ENCODE assay signal across 8 mouse cellular contexts in genomic region chr13:23368583-23369420, GRCm38 (mm10). TPM values are rescaled to one million over a fixed set of nuclear protein-coding genes. Genes with fewer than 3 reads are reported as not detected.
DNase-seq lines count a peak whose midpoint lies in the region; ATAC-seq and TF ChIP-seq lines count a peak whose summit lies in the region.

Zfp322a (minus strand) TSS chr13:23369208.

- TF ChIP-seq CTCF in G1E (IDR thresholded peaks at IDR 0.05; ENCODE audit: low read depth, low read length), result no peak
- no peak for TF ChIP-seq CTCF in layer of hippocampus, adult 2 months (conservative IDR thresholded peaks at IDR 0.05)
- TF ChIP-seq CTCF in lung, embryonic 14.5 days (IDR thresholded peaks at IDR 0.05; ENCODE audit: low read depth), result no peak
- 0 out of 2 replicates have a peak, but pooled peaks have one; percentile 9 for TF ChIP-seq CTCF in olfactory bulb, adult 2 months (IDR thresholded peaks at IDR 0.05; ENCODE audit: insufficient read depth, low read depth, low read length)
- peak; percentile 44; the same call in 1 of the 2 replicates for TF ChIP-seq CTCF in thymus, adult 2 months (IDR thresholded peaks at IDR 0.05; ENCODE audit: borderline replicate concordance, control insufficient read depth, extremely low read depth, insufficient read depth, low read length, poor library complexity)

- H3K4me2 ChIP-seq in forebrain, embryonic 16.5 days (ENCODE audit: low read length), result peak within 1 kb of the TSS; percentile 66
- H3K4me2 ChIP-seq in lung, embryonic 14.5 days, result peak within 1 kb of the TSS; percentile 88

- peaks cover 32% of the 10 kb centered on the region for H3K36me3 ChIP-seq in G1E (replicated peaks)
- no peaks in the 10 kb centered on the region for H3K36me3 ChIP-seq in forebrain, embryonic 16.5 days (ENCODE audit: control insufficient read depth, insufficient read depth)
- peaks cover 17% of the 10 kb centered on the region for H3K36me3 ChIP-seq in lung, embryonic 14.5 days (ENCODE audit: insufficient read depth)
- H3K36me3 ChIP-seq in thymus, adult 2 months (ENCODE audit: control insufficient read depth, insufficient read depth, low read length), result no peaks in the 10 kb centered on the region

- no peaks in the 10 kb centered on the region for H3K9me3 ChIP-seq in G1E (replicated peaks)
- no peaks in the 10 kb centered on the region for H3K9me3 ChIP-seq in forebrain, embryonic 16.5 days (ENCODE audit: control insufficient read depth, low read length)
- no peaks in the 10 kb centered on the region for H3K9me3 ChIP-seq in lung, embryonic 14.5 days (ENCODE audit: low read depth, low read length)

- no peaks in the 10 kb centered on the region for H3K27me3 ChIP-seq in G1E (ENCODE audit: insufficient read depth, low read length)
- no peaks in the 10 kb centered on the region for H3K27me3 ChIP-seq in forebrain, embryonic 16.5 days (replicated peaks; ENCODE audit: control insufficient read depth, insufficient read depth, low read length)
- no peaks in the 10 kb centered on the region for H3K27me3 ChIP-seq in lung, embryonic 14.5 days (ENCODE audit: insufficient read depth, low read length)
- no peaks in the 10 kb centered on the region for H3K27me3 ChIP-seq in thymus, adult 2 months (ENCODE audit: control insufficient read depth, insufficient read depth, low read length)

- DNase-seq in G1E (ENCODE audit: low spot score), result peak; percentile 89
- DNase-seq in cerebellum, adult 18-20 months, result peak; percentile 97 to 98
- DNase-seq in heart, postnatal 36 days, result peak; percentile 93 to 97
- peak; percentile 98 for DNase-seq in layer of hippocampus, adult 2 months (ENCODE audit: low spot score in 2 of 2)
- DNase-seq in lung, embryonic 14.5 days, result peak; percentile 98
- DNase-seq in thymus, adult 2 months, result peak; percentile 94

- WGBS in forebrain, embryonic 16.5 days, result under 1% methylated on average over 55 of the region's 55 CpGs
- under 1% methylated on average over 55 of the region's 55 CpGs for WGBS in lung, embryonic 14.5 days
- 1% methylated on average over 55 of the region's 55 CpGs for WGBS in olfactory bulb, adult 2 months
- 1% methylated on average over 55 of the region's 55 CpGs for WGBS in thymus, adult 2 months

- H3K27ac ChIP-seq in forebrain, embryonic 16.5 days (ENCODE audit: low read length), result peak within 1 kb of the TSS; percentile 91
- peak within 1 kb of the TSS; percentile 90 for H3K27ac ChIP-seq in layer of hippocampus, adult 2 months
- peak within 1 kb of the TSS; percentile 97 for H3K27ac ChIP-seq in lung, embryonic 14.5 days (ENCODE audit: low read depth)
- peak within 1 kb of the TSS; percentile 87 for H3K27ac ChIP-seq in olfactory bulb, adult 2 months (ENCODE audit: insufficient read depth, low read depth, low read length)
- H3K27ac ChIP-seq in thymus, adult 2 months (ENCODE audit: control insufficient read depth, insufficient read depth, low read length), result peak within 1 kb of the TSS; percentile 16; the same call in 1 of the 2 replicates

- peak; percentile 92 for TF ChIP-seq POLR2A in olfactory bulb, adult 2 months (IDR thresholded peaks at IDR 0.05; ENCODE audit: insufficient read depth, low read depth, low read length)
- TF ChIP-seq POLR2A in thymus, adult 2 months (IDR thresholded peaks at IDR 0.05; ENCODE audit: control insufficient read depth, extremely low read depth, insufficient read depth, low read length, poor library complexity), result peak; percentile 80

- intact Hi-C loops in heart, postnatal 36 days (cut with DNase I), result loop anchor here (5.0 to 10.0 kb wide), 3 partner anchors 148 to 1584 kb away; partner anchors contain the start of genes Hist1h1a, Hist1h1b, Hist1h2an and Hist1h2bp

- H3K4me1 ChIP-seq in G1E (ENCODE audit: insufficient read depth, low read depth, low read length), result peaks cover 28% of the 10 kb centered on the region
- H3K4me1 ChIP-seq in forebrain, embryonic 16.5 days (replicated peaks; ENCODE audit: control insufficient read depth, insufficient read depth, low read length), result peaks cover 22% of the 10 kb centered on the region
- peaks cover 15% of the 10 kb centered on the region for H3K4me1 ChIP-seq in lung, embryonic 14.5 days (ENCODE audit: insufficient read depth)
- H3K4me1 ChIP-seq in olfactory bulb, adult 2 months (ENCODE audit: control insufficient read depth, insufficient read depth, low read length), result no peaks in the 10 kb centered on the region
- no peaks in the 10 kb centered on the region for H3K4me1 ChIP-seq in thymus, adult 2 months (replicated peaks; ENCODE audit: control insufficient read depth, insufficient read depth, low read length)

- H3K4me3 ChIP-seq in G1E (ENCODE audit: low read depth, low read length), result peak within 1 kb of the TSS; percentile 85
- H3K4me3 ChIP-seq in forebrain, embryonic 16.5 days (replicated peaks; ENCODE audit: low read length), result peak within 1 kb of the TSS; percentile 57
- peak within 1 kb of the TSS; percentile 80 for H3K4me3 ChIP-seq in layer of hippocampus, adult 2 months
- peak within 1 kb of the TSS; percentile 75 for H3K4me3 ChIP-seq in lung, embryonic 14.5 days (ENCODE audit: low read depth, low read length)
- H3K4me3 ChIP-seq in olfactory bulb, adult 2 months (ENCODE audit: insufficient read depth, low read depth, low read length), result peak within 1 kb of the TSS; percentile 76
- H3K4me3 ChIP-seq in thymus, adult 2 months (ENCODE audit: control insufficient read depth, insufficient read depth, low read length), result peak within 1 kb of the TSS; percentile 88

- ATAC-seq in G1E (ENCODE audit: extremely low read depth, insufficient number of reproducible peaks, low FRiP score, poor library complexity, severe bottlenecking), result peak; percentile 97
- ATAC-seq in forebrain, embryonic 16.5 days, result peak; percentile 100
- ATAC-seq in lung, embryonic 14.5 days (ENCODE audit: insufficient read depth), result peak; percentile 100

- H3K9ac ChIP-seq in forebrain, embryonic 16.5 days (replicated peaks; ENCODE audit: low read depth, low read length), result peak within 1 kb of the TSS; percentile 84
- peak within 1 kb of the TSS; percentile 86 for H3K9ac ChIP-seq in lung, embryonic 14.5 days

RNA-seq across cellular contexts. Expression of gene Zfp322a, which starts in this region (rescaled TPM):
- total RNA-seq in G1E (2014; fragmentation: Nextera tagmentation) (51.4 and 53.7 TPM in 2 replicates), G1E (2017) (83.0 and 110 TPM in 2 replicates)
- polyA plus RNA-seq in G1E (2012), result 1.2 and 1.4 TPM in 2 replicates
- polyA plus RNA-seq in forebrain, embryonic 16.5 days (2015; fragmentation: Nextera tagmentation; extraction: Ambion mirVana), result 62.5 and 72.6 TPM in 2 replicates
- total RNA-seq in heart, postnatal 36 days (2021), result 10 to 100 TPM; 13.6 to 16.5 TPM
- 10 to 100 TPM; 28.7 to 33.6 TPM for total RNA-seq in layer of hippocampus, adult 2 months (2021)
- polyA plus RNA-seq in lung, embryonic 14.5 days (2014; fragmentation: Nextera tagmentation; extraction: Ambion mirVana), result 54.5 and 59.3 TPM in 2 replicates
- not detected in 2 replicates for polyA plus RNA-seq in olfactory bulb, adult 2 months (2012; ENCODE audit: insufficient read depth, insufficient read length, low replicate concordance, missing spikeins)
- polyA plus RNA-seq in thymus, adult 2 months (2012; rRNA removed), result 2.4 and 3.7 TPM in 2 replicates

Comparison
In these comparisons a context has a peak if more than half of its experiments do, and no peak if none do; other contexts are left out.
1. Peak in every context shown above with its lines: DNase-seq, ATAC-seq, H3K4me3 ChIP-seq and H3K27ac ChIP-seq.
2. CTCF ChIP-seq: peak in olfactory bulb, adult 2 months (single experiment) and thymus, adult 2 months (single experiment); none in G1E (single experiment), layer of hippocampus, adult 2 months (single experiment) and lung, embryonic 14.5 days (single experiment).
3. H3K27ac ChIP-seq: peak in every context shown above with its lines; median percentile 97 in lung, embryonic 14.5 days; 91 in forebrain, embryonic 16.5 days; 90 in layer of hippocampus, adult 2 months; 87 in olfactory bulb, adult 2 months; 16 in thymus, adult 2 months.